Mouse (Mus musculus) heart, postnatal 10 days (tissue): ENCODE data around the gene Avl9. TPM values are rescaled to one million over a fixed set of nuclear protein-coding genes. Genes with fewer than 3 reads are reported as not detected.

Experiments used
- DNase-seq, 2 experiments: peaks; one replicate each; pipeline ENCODE4 v3.0.0; 2021
- intact Hi-C: fragments of 180-260 bp; cut with DNase I; formaldehyde crosslinking; loops from one replicate; pipeline ENCODE4 v1.15.1; 2025
- total RNA-seq, 2 experiments: library from RNA; stranded (reverse); gene quantifications; 2 replicates each; pipeline ENCODE4 v1.2.3; 2021

Avl9 gene
- total RNA-seq, 2 experiments from 2014 or later, result 7.9 to 9.1 TPM

GRCm38 (mm10) chr6:56787668-56788067 is 73.0 kb downstream of the Avl9 start:
- DNase-seq, result no peak
- intact Hi-C loops, result no loop called here

GRCm38 (mm10) chr6:56789336-56789735 is 74.6 kb downstream of the Avl9 start:
- no peak for DNase-seq
- intact Hi-C loops, result no loop called here

- intact Hi-C loops, result loop anchor here (5.0 kb wide), 3 partner anchors 37 to 127 kb away; partner anchors contain the start of genes Fkbp9, Nt5c3 and Vmn1r4
- DNase-seq, result no peak
These were observed 80.1 kb downstream of the Avl9 start for GRCm38 (mm10) chr6:56794834-56795233.

GRCm38 (mm10) chr6:56796232-56796631 is 81.5 kb downstream of the Avl9 start:
- DNase-seq, result no peak
- intact Hi-C loops, result loop anchor here (5.0 kb wide), 3 partner anchors 36 to 126 kb away; partner anchors contain the start of genes Fkbp9, Nt5c3 and Vmn1r4

GRCm38 (mm10) chr6:56796668-56797141 is 82.0 kb downstream of the Avl9 start:
- intact Hi-C loops, result loop anchor here (5.0 kb wide), 3 partner anchors 36 to 126 kb away; partner anchors contain the start of genes Fkbp9, Nt5c3 and Vmn1r4
- peak; percentile 50 to 58 for DNase-seq

- intact Hi-C loops, result loop anchor here (5.0 kb wide), 3 partner anchors 35 to 125 kb away; partner anchors contain the start of genes Fkbp9, Nt5c3 and Vmn1r4
These were observed 82.8 kb downstream of the Avl9 start, which contains the start of gene Kbtbd2 for GRCm38 (mm10) chr6:56797311-56798151. Gene Kbtbd2, minus strand, starts transcription at chr6:56797813.

GRCm38 (mm10) chr6:56798152-56798465 is 83.4 kb downstream of the Avl9 start:
- intact Hi-C loops, result loop anchor here (5.0 kb wide), 3 partner anchors 34 to 124 kb away; partner anchors contain the start of genes Fkbp9, Nt5c3 and Vmn1r4
- no peak for DNase-seq

More at GRCm38 (mm10) chr6:56797311-56798151, 82.8 kb downstream of the Avl9 start, which contains the start of gene Kbtbd2:
- DNase-seq, result peak; percentile 97

GRCm38 (mm10) chr6:56805026-56805425 is 90.3 kb downstream of the Avl9 start:
- DNase-seq, result no peak
- intact Hi-C loops, result loop anchor here (5.0 kb wide), 2 partner anchors 42 to 257 kb away; no protein-coding TSS in a partner anchor

- intact Hi-C loops, result loop anchor here (5.0 kb wide), 2 partner anchors 41 to 256 kb away; no protein-coding TSS in a partner anchor
- DNase-seq, result no peak
These were observed 91.5 kb downstream of the Avl9 start for GRCm38 (mm10) chr6:56806195-56806594.

- peak; percentile 67 to 68 for DNase-seq
- intact Hi-C loops, result loop anchor here (1.0 to 5.0 kb wide), 5 partner anchors 39 to 1050 kb away; no protein-coding TSS in a partner anchor
These were observed 94.0 kb downstream of the Avl9 start for GRCm38 (mm10) chr6:56808656-56809055.

Other genes with a start within 250 kb of the Avl9 start
- gene Pde1c, start 145.8 kb upstream of the Avl9 start, total RNA-seq, result 10 to 100 TPM; 93.8 to 96.8 TPM
- gene Lsm5, start 10.2 kb upstream of the Avl9 start, total RNA-seq, result 10 to 100 TPM; 21.5 to 22.2 TPM
- 10 to 100 TPM; 38.3 to 43.1 TPM for gene Kbtbd2, start 82.9 kb downstream of the Avl9 start, total RNA-seq
- gene Fkbp9, start 117.2 kb downstream of the Avl9 start, total RNA-seq, result 100 to 1,000 TPM; 132 to 136 TPM
- 10 to 100 TPM; 55.7 to 70.7 TPM for gene Nt5c3, start 209.0 kb downstream of the Avl9 start, total RNA-seq
- gene Vmn1r4, start 209.1 kb downstream of the Avl9 start, total RNA-seq, result under 1 TPM in 1 of 2 experiments, not detected in 1; 0.17 TPM